Mouse (Mus musculus) heart, embryonic 12.5 days (tissue): ENCODE results near the gene Vmn1r59. TPM values are rescaled to one million over a fixed set of nuclear protein-coding genes. Genes with fewer than 3 reads are reported as not detected.
"Not testable (repeated sequence)": the region's sequence is repeated elsewhere in the genome, so short reads cannot be mapped to it uniquely, and the experiment has no call there.

ENCODE experiments used
- ATAC-seq: fragments of 200-750 bp; cut with Nextera tagmentation; 2 replicates; pipeline ENCODE4 v1.8.0; 2017; ENCODE audit warnings: moderate TSS enrichment, moderate library complexity; ENCODE audit not compliant: insufficient number of reproducible peaks, low FRiP score
- H3K27ac ChIP-seq: fragments of 300-500 bp; sonication (generic); 2 replicates; pipeline ENCODE4 v1.5.1; 2016; ENCODE audit warnings: mild to moderate bottlenecking, moderate library complexity; ENCODE audit not compliant: poor library complexity, severe bottlenecking
- H3K27me3 ChIP-seq: fragments of 300-500 bp; sonication (generic); replicated peaks from 2 replicates; pipeline ENCODE4 v1.6.1; 2016; ENCODE audit warnings: mild to moderate bottlenecking, moderate library complexity
- H3K36me3 ChIP-seq: fragments of 300-500 bp; sonication (generic); 2 replicates; pipeline ENCODE4 v1.6.1; 2016; ENCODE audit warnings: mild to moderate bottlenecking, moderate library complexity
- H3K4me1 ChIP-seq: fragments of 300-500 bp; sonication (generic); replicated peaks from 2 replicates; pipeline ENCODE4 v1.6.1; 2016; ENCODE audit warnings: mild to moderate bottlenecking
- H3K4me2 ChIP-seq: fragments of 300-500 bp; sonication (generic); 2 replicates; pipeline ENCODE4 v1.6.1; 2016; ENCODE audit warnings: mild to moderate bottlenecking, moderate library complexity
- H3K4me3 ChIP-seq: fragments of 300-500 bp; sonication (generic); 2 replicates; pipeline ENCODE4 v1.5.1; 2016; ENCODE audit warnings: mild to moderate bottlenecking
- H3K9ac ChIP-seq: fragments of 300-500 bp; sonication (generic); 2 replicates; pipeline ENCODE4 v1.6.1; 2016; ENCODE audit warnings: mild to moderate bottlenecking, moderate library complexity
- H3K9me3 ChIP-seq: fragments of 300-500 bp; sonication (generic); replicated peaks from 2 replicates; pipeline ENCODE4 v1.6.1; 2016; ENCODE audit warnings: mild to moderate bottlenecking, moderate library complexity
- WGBS: fragments of 180-500 bp; shearing (Covaris S2); methylation state at CpG from one replicate; pipeline ENCODE4 v1.1.7; 2016; 5-methylcytosine and 5-hydroxymethylcytosine counted together
- polyA plus RNA-seq: library from polyadenylated mRNA; unstranded; fragments of >200 nt; fragmentation: Nextera tagmentation; extraction: Ambion mirVana; gene quantifications from 2 replicates; pipeline ENCODE4 v1.2.1, GENCODE M21; 2016

The Vmn1r59 gene
- polyA plus RNA-seq, result not detected in 2 replicates

DNA sequence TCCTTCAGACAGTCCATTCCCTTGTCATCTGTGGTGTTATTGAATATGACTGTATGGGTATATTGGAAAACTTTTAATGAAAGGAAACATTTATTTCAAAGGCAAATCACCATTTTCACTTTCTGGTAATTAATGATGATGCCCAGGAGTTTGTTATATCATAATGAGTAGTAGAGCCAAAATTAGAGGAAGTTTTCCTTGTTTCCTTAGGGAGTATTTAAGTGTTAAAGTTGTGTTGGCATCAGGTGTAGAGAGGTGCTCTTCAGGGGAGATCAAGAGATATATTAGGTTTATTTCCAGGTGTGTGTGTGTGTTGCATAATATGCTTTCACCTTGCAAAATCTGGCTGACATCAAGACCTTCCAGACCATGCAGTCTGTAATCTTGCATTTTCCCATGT, at the start of gene Vmn1r59:
Vmn1r59 (minus strand) TSS at position 101 of the 400 bp plus-strand sequence.
- Histone ChIP-seq H3K4me2 (no peak within 1 kb of the TSS), H3K9me3 (peaks cover 35% of the 10 kb centered on the region), H3K4me3 (no peak within 1 kb of the TSS), H3K36me3 (no peaks in the 10 kb centered on the region), H3K9ac (no peak within 1 kb of the TSS), H3K4me1 (no peaks in the 10 kb centered on the region), H3K27me3 (no peaks in the 10 kb centered on the region), H3K27ac (no peak within 1 kb of the TSS)
- ATAC-seq, result no peak

DNA sequence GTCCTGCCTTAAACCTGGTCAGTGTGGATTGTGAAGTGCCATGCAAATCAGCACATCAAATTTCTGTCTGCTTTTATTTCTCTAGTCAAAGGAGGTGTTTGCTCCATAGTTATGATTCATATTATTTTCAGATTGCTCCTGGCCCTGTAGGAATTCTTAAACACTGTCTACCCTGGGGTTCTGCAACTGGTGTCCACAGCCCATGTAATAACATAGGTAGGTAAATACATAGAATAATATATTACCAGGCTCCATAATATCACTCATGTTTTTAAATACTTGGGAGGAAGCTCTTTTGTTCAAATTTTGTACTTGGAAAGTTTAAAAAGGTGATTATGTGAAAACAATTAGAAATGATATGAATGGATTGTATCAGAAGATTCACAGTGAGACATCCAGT, 37.3 kb upstream of the Vmn1r59 start, which contains the start of gene Vmn2r28:
Vmn2r28 (minus strand) TSS at position 101 of the 400 bp plus-strand sequence.
- not testable (repeated sequence) for H3K27ac ChIP-seq, H3K27me3 ChIP-seq, ATAC-seq, H3K36me3 ChIP-seq, H3K9me3 ChIP-seq, H3K4me3 ChIP-seq, H3K4me1 ChIP-seq, H3K4me2 ChIP-seq, H3K9ac ChIP-seq

DNA sequence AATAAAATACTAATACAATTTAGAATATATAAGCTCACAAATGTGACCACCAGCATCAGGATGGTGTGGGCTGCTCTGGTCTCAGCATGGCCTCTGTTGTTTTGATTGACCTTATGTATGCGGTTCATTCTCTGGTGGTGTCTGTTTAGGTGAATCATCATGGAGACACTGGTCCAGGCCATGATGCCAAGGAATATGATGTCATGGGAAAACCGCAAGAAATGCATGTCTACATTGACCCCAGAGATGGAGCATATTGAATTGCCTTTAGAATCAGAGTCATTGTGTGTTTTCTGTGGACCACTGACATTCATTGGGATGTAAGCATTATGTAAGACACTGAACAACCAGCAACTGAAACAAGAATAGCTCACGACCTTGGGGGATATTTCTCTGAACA, 2.6 kb downstream of the Vmn1r59 start:
- H3K27me3 ChIP-seq, H3K4me1 ChIP-seq, H3K27ac ChIP-seq, H3K36me3 ChIP-seq, H3K4me2 ChIP-seq, H3K4me3 ChIP-seq, H3K9ac ChIP-seq, ATAC-seq: not testable (repeated sequence)
- WGBS, result 61% methylated on average over 3 of the region's 3 CpGs
- peaks cover 41% of the 10 kb centered on the region for H3K9me3 ChIP-seq

DNA sequence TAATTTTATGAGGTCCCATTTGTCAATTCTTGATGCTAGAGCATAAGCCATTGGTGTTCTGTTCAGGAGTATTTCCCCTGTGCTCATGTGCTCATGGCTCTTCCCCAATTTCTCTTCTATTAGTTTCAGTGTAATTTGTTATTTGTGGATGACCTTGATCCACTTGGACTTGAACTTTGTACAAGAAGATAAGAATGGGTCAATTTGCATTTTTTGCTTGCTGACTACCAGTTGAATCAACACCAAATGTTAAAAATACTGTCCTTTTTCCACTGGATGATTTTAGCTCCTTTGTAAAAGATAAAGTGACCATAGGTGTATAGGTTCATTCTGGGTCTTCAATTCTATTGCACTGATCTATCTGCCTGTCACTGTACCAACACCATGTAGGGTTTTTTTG, 7.9 kb downstream of the Vmn1r59 start:
- no peaks in the 10 kb centered on the region for H3K4me1 ChIP-seq
- H3K4me2 ChIP-seq, result no peak overlapping the region
- no peaks in the 10 kb centered on the region for H3K27me3 ChIP-seq
- H3K36me3 ChIP-seq, result no peaks in the 10 kb centered on the region
- no peak overlapping the region for H3K9ac ChIP-seq
- ATAC-seq, result no peak
- H3K4me3 ChIP-seq, result no peak overlapping the region
- no peak overlapping the region for H3K27ac ChIP-seq
- H3K9me3 ChIP-seq, result peaks cover 18% of the 10 kb centered on the region

DNA sequence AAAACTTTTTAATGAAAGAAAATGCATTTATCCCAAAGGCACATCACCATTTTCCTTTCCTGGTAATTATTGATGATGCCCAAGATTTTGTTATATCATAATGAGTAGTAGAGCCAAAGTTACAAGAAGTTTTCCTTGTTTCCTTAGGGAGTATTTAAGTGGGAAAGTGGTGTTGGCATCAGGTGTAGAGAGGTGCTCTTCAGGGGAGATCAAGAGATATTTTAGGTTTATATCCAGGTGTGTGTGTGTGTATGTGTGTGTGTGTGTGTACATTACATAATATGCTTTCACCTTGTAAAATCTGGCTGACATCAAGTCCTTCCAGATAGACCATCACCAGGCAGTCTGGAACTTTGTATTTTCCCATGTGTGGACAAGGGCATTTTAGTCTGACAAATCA, 43.3 kb downstream of the Vmn1r59 start, which contains the start of gene Vmn1r58:
Vmn1r58 (minus strand) TSS at position 101 of the 400 bp plus-strand sequence.
- H3K4me2 ChIP-seq, H3K27ac ChIP-seq, ATAC-seq, H3K4me1 ChIP-seq, H3K9ac ChIP-seq, H3K4me3 ChIP-seq, H3K9me3 ChIP-seq, H3K36me3 ChIP-seq, H3K27me3 ChIP-seq: not testable (repeated sequence)

DNA sequence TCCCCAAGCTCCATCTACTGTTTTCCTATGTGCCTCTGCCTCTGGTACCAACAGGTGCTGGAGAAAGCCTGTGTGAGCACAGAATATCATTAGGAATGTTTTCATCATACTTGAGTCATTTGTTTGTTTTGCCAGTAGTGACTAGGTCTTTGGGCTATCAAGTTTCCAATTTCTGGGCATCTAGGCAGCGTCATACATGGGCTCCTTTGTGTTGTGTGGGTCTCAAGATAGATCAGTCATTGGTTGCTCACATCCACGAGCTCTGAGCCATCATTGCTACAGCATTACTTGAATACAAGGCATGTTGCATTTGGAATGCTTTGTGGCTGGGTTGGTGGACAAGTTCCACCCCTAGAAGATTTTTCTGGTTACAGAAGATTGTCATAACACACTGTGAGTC, 50.4 kb downstream of the Vmn1r59 start:
- Histone ChIP-seq H3K4me3 (no peak overlapping the region), H3K9ac (no peak overlapping the region), H3K4me1 (no peaks in the 10 kb centered on the region), H3K27ac (no peak overlapping the region), H3K36me3 (no peaks in the 10 kb centered on the region), H3K27me3 (no peaks in the 10 kb centered on the region), H3K4me2 (no peak overlapping the region), H3K9me3 (peaks cover 25% of the 10 kb centered on the region)
- WGBS, result 32% methylated on average over 2 of the region's 2 CpGs
- no peak for ATAC-seq

Other genes with a start within 250 kb of the Vmn1r59 start
- not detected in 2 replicates for gene Vmn1r57, start 238.3 kb downstream of the Vmn1r59 start, polyA plus RNA-seq
- not detected in 2 replicates for gene Gm5065, start 106.2 kb downstream of the Vmn1r59 start, polyA plus RNA-seq
- not detected in 2 replicates for gene Nlrp2, start 105.7 kb downstream of the Vmn1r59 start, polyA plus RNA-seq
- not detected in 2 replicates for gene Vmn1r58, start 43.4 kb downstream of the Vmn1r59 start, polyA plus RNA-seq
- gene Vmn2r28, start 37.2 kb upstream of the Vmn1r59 start, polyA plus RNA-seq, result not detected in 2 replicates
- not detected in 2 replicates for gene Vmn1r60, start 90.5 kb upstream of the Vmn1r59 start, polyA plus RNA-seq
- not detected in 2 replicates for gene Vmn1r61, start 156.5 kb upstream of the Vmn1r59 start, polyA plus RNA-seq
- not detected in 2 replicates for gene Vmn1r62, start 216.9 kb upstream of the Vmn1r59 start, polyA plus RNA-seq